Mouse (Mus musculus) midbrain, embryonic 14.5 days (tissue): Measurements from ENCODE around the gene Mical2. TPM values are rescaled to one million over a fixed set of nuclear protein-coding genes. Genes with fewer than 3 reads are reported as not detected.

Source experiments
- ATAC-seq: fragments of 200-750 bp; cut with Nextera tagmentation; 2 replicates; pipeline ENCODE4 v1.8.0; 2017; ENCODE audit warnings: moderate number of reproducible peaks, moderate library complexity; ENCODE audit not compliant: low FRiP score, low TSS enrichment
- DNase-seq: peaks from one replicate; pipeline ENCODE4 v3.0.0-alpha.2; 2015
- H3K27ac ChIP-seq: fragments of 300-500 bp; sonication (generic); replicated peaks from 2 replicates; pipeline ENCODE4 v1.5.1; 2014; ENCODE audit warnings: mild to moderate bottlenecking, low read depth, low read length, moderate library complexity
- H3K27me3 ChIP-seq: fragments of 300-500 bp; sonication (generic); 2 replicates; pipeline ENCODE4 v1.6.1; 2014; ENCODE audit warnings: low read length, control low read depth, mixed read lengths; ENCODE audit not compliant: control insufficient read depth, insufficient read depth
- H3K36me3 ChIP-seq: fragments of 300-500 bp; sonication (generic); 2 replicates; pipeline ENCODE4 v1.6.1; 2014; ENCODE audit warnings: low read length, control low read depth; ENCODE audit not compliant: control insufficient read depth, insufficient read depth
- H3K4me1 ChIP-seq: fragments of 300-500 bp; sonication (generic); 2 replicates; pipeline ENCODE4 v1.6.1; 2014; ENCODE audit warnings: mild to moderate bottlenecking, antibody characterized with exemption, low read length, control low read depth; ENCODE audit not compliant: control insufficient read depth, insufficient read depth
- H3K4me2 ChIP-seq: fragments of 300-500 bp; sonication (generic); 2 replicates; pipeline ENCODE4 v1.6.1; 2014; ENCODE audit warnings: mild to moderate bottlenecking, low read length, moderate library complexity
- H3K4me3 ChIP-seq: fragments of 300-500 bp; sonication (generic); replicated peaks from 2 replicates; pipeline ENCODE4 v1.5.1; 2014; ENCODE audit warnings: low read depth, low read length
- H3K9ac ChIP-seq: fragments of 300-500 bp; sonication (generic); replicated peaks from 2 replicates; pipeline ENCODE4 v1.6.1; 2014; ENCODE audit warnings: mild to moderate bottlenecking, low read length, moderate library complexity
- H3K9me3 ChIP-seq: fragments of 300-500 bp; sonication (generic); 2 replicates; pipeline ENCODE4 v1.6.1; 2016; ENCODE audit warnings: low read length, control low read depth, mixed read lengths; ENCODE audit not compliant: control insufficient read depth
- WGBS: fragments of 180-500 bp; shearing (Covaris S2); extraction: QIAGEN DNeasy Blood & Tissue Kit; methylation state at CpG from one replicate; pipeline ENCODE4 v1.1.7; 2014; 5-methylcytosine and 5-hydroxymethylcytosine counted together
- polyA plus RNA-seq: library from polyadenylated mRNA; unstranded; fragments of >200 nt; fragmentation: Nextera tagmentation; extraction: Ambion mirVana; gene quantifications from 2 replicates; pipeline ENCODE4 v1.2.1, GENCODE M21; 2014

Gene Mical2
- polyA plus RNA-seq, 1 experiment from 2014 or later: 1.6 TPM

DNA sequence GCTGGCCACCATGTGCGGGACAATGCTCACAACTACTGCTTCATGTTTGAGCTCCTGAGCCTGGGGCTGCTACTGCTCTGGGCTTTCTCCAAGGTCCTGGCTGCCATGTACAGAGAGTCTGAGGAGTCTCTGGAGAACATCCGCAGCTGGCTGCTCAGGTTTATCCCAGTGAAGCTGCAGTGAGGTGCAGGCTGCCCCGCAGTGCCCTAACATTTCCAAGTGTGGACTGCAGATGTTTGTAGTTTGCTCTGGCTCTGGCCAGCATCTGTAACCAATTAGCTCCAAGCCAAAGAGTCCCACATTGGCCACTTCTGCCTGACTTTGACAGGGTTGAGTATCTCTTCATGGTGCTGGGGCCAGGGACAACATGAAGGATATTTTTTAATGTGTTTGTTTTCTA is 125.9 kb downstream of the Mical2 start:
- Histone ChIP-seq H3K27me3 (no peaks in the 10 kb centered on the region), H3K9me3 (no peaks in the 10 kb centered on the region), H3K4me1 (peaks cover 19% of the 10 kb centered on the region; the same call in 1 of the 2 replicates), H3K27ac (no peak overlapping the region), H3K9ac (no peak overlapping the region), H3K4me3 (no peak overlapping the region), H3K36me3 (no peaks in the 10 kb centered on the region), H3K4me2 (no peak overlapping the region)
- WGBS: 94% methylated on average over 3 of the region's 3 CpGs
- ATAC-seq (no peak), DNase-seq (no peak)

GRCm38 (mm10) chr7:112352005-112352404 is 126.3 kb downstream of the Mical2 start:
- peaks cover 19% of the 10 kb centered on the region; the same call in 1 of the 2 replicates for H3K4me1 ChIP-seq
- H3K27ac ChIP-seq: no peak overlapping the region
- no peak for DNase-seq
- no peak overlapping the region for H3K4me2 ChIP-seq
- 71% methylated on average over 4 of the region's 4 CpGs for WGBS
- no peaks in the 10 kb centered on the region for H3K36me3 ChIP-seq
- H3K4me3 ChIP-seq: no peak overlapping the region
- H3K9me3 ChIP-seq: no peaks in the 10 kb centered on the region
- no peak overlapping the region for H3K9ac ChIP-seq
- no peaks in the 10 kb centered on the region for H3K27me3 ChIP-seq
- ATAC-seq: no peak

GRCm38 (mm10) chr7:112353011-112353410 is 127.4 kb downstream of the Mical2 start:
- WGBS: 81% methylated on average over 4 of the region's 4 CpGs
- H3K9ac ChIP-seq: no peak overlapping the region
- H3K4me2 ChIP-seq: no peak overlapping the region
- DNase-seq: no peak
- ATAC-seq: no peak
- no peak overlapping the region for H3K4me3 ChIP-seq
- no peaks in the 10 kb centered on the region for H3K36me3 ChIP-seq
- peaks cover 19% of the 10 kb centered on the region; the same call in 1 of the 2 replicates for H3K4me1 ChIP-seq
- no peak overlapping the region for H3K27ac ChIP-seq
- H3K9me3 ChIP-seq: no peaks in the 10 kb centered on the region
- H3K27me3 ChIP-seq: no peaks in the 10 kb centered on the region

- Histone ChIP-seq H3K4me3 (no peak overlapping the region), H3K27ac (0 out of 2 replicates have a peak overlapping the region, but pooled peaks have one; percentile 53)
- ATAC-seq: no peak
These were observed 128.3 kb downstream of the Mical2 start for GRCm38 (mm10) chr7:112353939-112354338.

DNA sequence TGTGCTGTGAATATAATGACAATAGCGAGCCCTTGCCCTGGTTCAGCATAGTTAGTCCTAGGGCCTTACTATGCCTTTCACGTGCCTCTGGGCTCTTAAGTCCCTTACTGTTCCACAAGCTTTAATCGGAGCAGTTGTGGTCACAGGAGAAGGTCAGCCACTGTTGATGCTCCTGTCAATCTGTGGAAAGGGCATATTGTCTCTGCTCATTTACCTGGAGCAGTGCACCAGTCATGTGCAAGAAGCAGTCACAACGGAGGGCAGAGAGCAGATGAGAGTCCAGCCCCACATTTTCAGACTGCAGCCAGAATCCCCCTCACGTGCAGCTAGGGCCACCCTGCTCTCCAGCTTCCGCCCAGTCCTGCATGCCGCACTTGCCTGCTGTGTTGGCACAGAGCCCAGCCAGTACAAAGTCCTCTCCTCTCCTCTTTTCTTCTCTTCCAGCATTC is 128.9 kb downstream of the Mical2 start:
- no peaks in the 10 kb centered on the region for H3K36me3 ChIP-seq
- DNase-seq (peak; percentile 81), ATAC-seq (peak; percentile 73)
- no peaks in the 10 kb centered on the region for H3K9me3 ChIP-seq
- H3K4me3 ChIP-seq: no peak overlapping the region
- WGBS: 12% methylated on average over 7 of the region's 7 CpGs
- peaks cover 19% of the 10 kb centered on the region; the same call in 1 of the 2 replicates for H3K4me1 ChIP-seq
- no peaks in the 10 kb centered on the region for H3K27me3 ChIP-seq
- H3K4me2 ChIP-seq: no peak overlapping the region
- H3K9ac ChIP-seq: no peak overlapping the region
- H3K27ac ChIP-seq: peak overlapping the region; percentile 53; the same call in 1 of the 2 replicates

More at GRCm38 (mm10) chr7:112353939-112354338, 128.3 kb downstream of the Mical2 start:
- Histone ChIP-seq H3K4me1 (peaks cover 19% of the 10 kb centered on the region; the same call in 1 of the 2 replicates), H3K36me3 (no peaks in the 10 kb centered on the region), H3K4me2 (no peak overlapping the region), H3K9ac (no peak overlapping the region), H3K27me3 (no peaks in the 10 kb centered on the region), H3K9me3 (no peaks in the 10 kb centered on the region)
- peak; percentile 54 for DNase-seq
- whole genome bisulfite sequencing: 42% methylated on average over 11 of the region's 11 CpGs

- Histone ChIP-seq H3K4me1 (peaks cover 7% of the 10 kb centered on the region; the same call in 1 of the 2 replicates), H3K27ac (no peak overlapping the region), H3K9me3 (no peaks in the 10 kb centered on the region), H3K27me3 (no peaks in the 10 kb centered on the region), H3K4me3 (no peak overlapping the region), H3K36me3 (no peaks in the 10 kb centered on the region), H3K4me2 (no peak overlapping the region), H3K9ac (no peak overlapping the region)
- ATAC-seq (no peak), DNase-seq (no peak)
- WGBS: 88% methylated on average over 3 of the region's 3 CpGs
These were observed 133.9 kb downstream of the Mical2 start for GRCm38 (mm10) chr7:112359594-112359993.

- no peak for ATAC-seq
- Histone ChIP-seq H3K4me2 (no peak overlapping the region), H3K27me3 (no peaks in the 10 kb centered on the region), H3K4me3 (no peak overlapping the region), H3K9me3 (no peaks in the 10 kb centered on the region), H3K9ac (no peak overlapping the region), H3K4me1 (no peaks in the 10 kb centered on the region), H3K27ac (no peak overlapping the region), H3K36me3 (no peaks in the 10 kb centered on the region)
- no peak for DNase-seq
- 83% methylated on average over 7 of the region's 7 CpGs for WGBS
These were observed 137.0 kb downstream of the Mical2 start for GRCm38 (mm10) chr7:112362574-112363200.

GRCm38 (mm10) chr7:112365864-112366263 is 140.2 kb downstream of the Mical2 start:
- Histone ChIP-seq H3K27me3 (no peaks in the 10 kb centered on the region), H3K4me2 (no peak overlapping the region), H3K9ac (no peak overlapping the region), H3K4me1 (no peaks in the 10 kb centered on the region), H3K36me3 (no peaks in the 10 kb centered on the region), H3K27ac (no peak overlapping the region), H3K9me3 (no peaks in the 10 kb centered on the region), H3K4me3 (no peak overlapping the region)
- no peak for DNase-seq
- ATAC-seq: no peak
- WGBS: 82% methylated on average over 3 of the region's 3 CpGs

- H3K27me3 ChIP-seq: no peaks in the 10 kb centered on the region
- no peaks in the 10 kb centered on the region for H3K9me3 ChIP-seq
- ATAC-seq: no peak
- H3K36me3 ChIP-seq: no peaks in the 10 kb centered on the region
- H3K4me2 ChIP-seq: no peak overlapping the region
- H3K4me3 ChIP-seq: no peak overlapping the region
- H3K9ac ChIP-seq: no peak overlapping the region
- no peaks in the 10 kb centered on the region for H3K4me1 ChIP-seq
- 33% methylated on average over 2 of the region's 2 CpGs for WGBS
- peak; percentile 93 for DNase-seq
- H3K27ac ChIP-seq: no peak overlapping the region
These were observed 143.4 kb downstream of the Mical2 start for GRCm38 (mm10) chr7:112369046-112369445.
